Mouse (Mus musculus) central nervous system, embryonic 18 days (tissue): Measurements from ENCODE around the gene Acbd4. TPM values are rescaled to one million over a fixed set of nuclear protein-coding genes. Genes with fewer than 3 reads are reported as not detected.

Experiments used
- polyA plus RNA-seq: library from polyadenylated mRNA; depleted of rRNA; stranded (reverse); fragments of >200 nt; gene quantifications from 2 replicates; pipeline ENCODE4 v1.2.3, GENCODE M21; 2012; rRNA removed

Acbd4 gene
- 7.9 and 11.1 TPM in 2 replicates for polyA plus RNA-seq

GRCm38 (mm10) chr11:103101481-103101865, at the start of gene Acbd4, which contains the start of gene Plcd3:
Gene Acbd4 (plus strand): TSS chr11:103101682.
Gene Plcd3 (minus strand): TSS chr11:103101658.

GRCm38 (mm10) chr11:103116008-103116818, 14.7 kb downstream of the Acbd4 start, which contains the start of gene Hexim1:
Gene Hexim1 (plus strand): TSS chr11:103116231.

GRCm38 (mm10) chr11:103131701-103132575, 30.5 kb downstream of the Acbd4 start, which contains the start of gene Hexim2:
Gene Hexim2 (plus strand): TSS chr11:103132429.

Other genes with a start within 250 kb of the Acbd4 start
- 91.6 and 93.4 TPM in 2 replicates for gene Eftud2, start 220.7 kb upstream of the Acbd4 start, polyA plus RNA-seq
- gene Ccdc103, start 220.5 kb upstream of the Acbd4 start, polyA plus RNA-seq, result 1.1 TPM in 2 replicates
- 0.09 TPM in 1 of 2 replicates, not detected in the other for gene Fam187a, start 216.5 kb upstream of the Acbd4 start, polyA plus RNA-seq
- 13.6 and 17.7 TPM in 2 replicates for gene Gfap, start 200.8 kb upstream of the Acbd4 start, polyA plus RNA-seq
- 3.9 and 4.0 TPM in 2 replicates for gene Kif18b, start 176.6 kb upstream of the Acbd4 start, polyA plus RNA-seq
- gene C1ql1, start 155.0 kb upstream of the Acbd4 start, polyA plus RNA-seq, result 10.9 and 12.6 TPM in 2 replicates
- 38.0 and 39.4 TPM in 2 replicates for gene Nmt1, start 73.5 kb upstream of the Acbd4 start, polyA plus RNA-seq
- 130 and 153 TPM in 2 replicates for gene Dcakd, start 73.3 kb upstream of the Acbd4 start, polyA plus RNA-seq
- gene Plcd3, start within 50 bp of the Acbd4 start, polyA plus RNA-seq, result 5.3 and 6.0 TPM in 2 replicates
- gene Hexim1, start 14.5 kb downstream of the Acbd4 start, polyA plus RNA-seq, result 18.3 and 18.6 TPM in 2 replicates
- gene Hexim2, start 30.7 kb downstream of the Acbd4 start, polyA plus RNA-seq, result 23.2 and 23.5 TPM in 2 replicates
- gene Fmnl1, start 69.4 kb downstream of the Acbd4 start, polyA plus RNA-seq, result 29.8 and 30.8 TPM in 2 replicates
- gene 1700023F06Rik, start 106.9 kb downstream of the Acbd4 start, polyA plus RNA-seq, result 2.4 and 2.9 TPM in 2 replicates
- 1.2 and 1.3 TPM in 2 replicates for gene Spata32, start 116.8 kb downstream of the Acbd4 start, polyA plus RNA-seq
- gene Map3k14, start 165.8 kb downstream of the Acbd4 start, polyA plus RNA-seq, result 4.5 and 4.7 TPM in 2 replicates